Mouse (Mus musculus) ES-CJ7 (cell line): Measurements from ENCODE around the gene Trabd2b.

Source experiments
- DNase-seq: peaks from one replicate; pipeline ENCODE4 v3.0.0; 2011; ENCODE audit warnings: low read depth, low spot score

The Trabd2b gene

GRCm38 (mm10) chr4:114442186-114442585 is 35.7 kb downstream of the Trabd2b start:
- no peak for DNase-seq

GRCm38 (mm10) chr4:114442661-114443060 is 36.1 kb downstream of the Trabd2b start:
- no peak for DNase-seq

GRCm38 (mm10) chr4:114448393-114449052 is 42.0 kb downstream of the Trabd2b start:
- no peak for DNase-seq

- DNase-seq = no peak
Measured at GRCm38 (mm10) chr4:114453101-114453500, 46.6 kb downstream of the Trabd2b start.

- no peak for DNase-seq
Measured at GRCm38 (mm10) chr4:114454016-114454415, 47.5 kb downstream of the Trabd2b start.

- DNase-seq = no peak
Measured at GRCm38 (mm10) chr4:114454495-114455186, 48.1 kb downstream of the Trabd2b start.

GRCm38 (mm10) chr4:114457111-114457510 is 50.6 kb downstream of the Trabd2b start:
- no peak for DNase-seq

- DNase-seq = peak; percentile 2
Measured at GRCm38 (mm10) chr4:114459591-114459990, 53.1 kb downstream of the Trabd2b start.

GRCm38 (mm10) chr4:114460401-114460800 is 53.9 kb downstream of the Trabd2b start:
- no peak for DNase-seq

- DNase-seq = no peak
Measured at GRCm38 (mm10) chr4:114461093-114461492, 54.6 kb downstream of the Trabd2b start.

GRCm38 (mm10) chr4:114465641-114466040 is 59.1 kb downstream of the Trabd2b start:
- no peak for DNase-seq

- no peak for DNase-seq
Measured at GRCm38 (mm10) chr4:114467371-114468094, 61.0 kb downstream of the Trabd2b start.

- DNase-seq = no peak
Measured at GRCm38 (mm10) chr4:114468095-114468429, 61.5 kb downstream of the Trabd2b start.

- DNase-seq = no peak
Measured at GRCm38 (mm10) chr4:114469881-114470280, 63.4 kb downstream of the Trabd2b start.

- DNase-seq = no peak
Measured at GRCm38 (mm10) chr4:114472143-114472542, 65.6 kb downstream of the Trabd2b start.

GRCm38 (mm10) chr4:114476316-114476715 is 69.8 kb downstream of the Trabd2b start:
- no peak for DNase-seq

GRCm38 (mm10) chr4:114477082-114477771 is 70.7 kb downstream of the Trabd2b start:
- DNase-seq = no peak

- DNase-seq = no peak
Measured at GRCm38 (mm10) chr4:114481518-114481917, 75.0 kb downstream of the Trabd2b start.

GRCm38 (mm10) chr4:114484173-114484572 is 77.6 kb downstream of the Trabd2b start:
- DNase-seq = no peak

- no peak for DNase-seq
Measured at GRCm38 (mm10) chr4:114485996-114486395, 79.5 kb downstream of the Trabd2b start.

- DNase-seq = no peak
Measured at GRCm38 (mm10) chr4:114486885-114487531, 80.5 kb downstream of the Trabd2b start.

GRCm38 (mm10) chr4:114487701-114488100 is 81.2 kb downstream of the Trabd2b start:
- no peak for DNase-seq
